Mouse (Mus musculus): ENCODE results near the gene Hip1r.

DNA sequence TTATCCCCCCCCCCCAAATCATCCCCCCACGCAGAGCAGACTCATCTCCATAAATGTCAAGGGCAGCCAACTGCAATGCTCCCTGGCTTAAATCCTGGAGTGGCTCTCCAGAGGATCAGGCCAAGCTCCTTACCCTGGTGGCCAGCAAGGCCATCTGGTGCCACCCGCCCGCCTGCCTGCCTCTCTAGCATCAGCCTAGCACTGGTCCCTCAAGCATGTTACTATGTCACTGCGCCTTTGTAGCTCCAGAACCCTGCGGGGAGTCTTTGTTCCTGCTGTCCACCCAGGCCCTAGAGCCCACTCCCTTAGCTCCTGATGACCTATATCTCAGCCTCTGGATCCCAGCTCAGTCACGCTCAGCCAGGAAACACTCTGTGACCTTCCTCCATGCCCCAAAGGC is 51.2 kb downstream of the Hip1r start:
- TF ChIP-seq CTCF (IDR thresholded peaks at IDR 0.05; ENCODE audit: control insufficient read depth, insufficient read depth, low read length) (no peak), POLR2A (IDR thresholded peaks at IDR 0.05; ENCODE audit: borderline replicate concordance, control insufficient read depth, low read depth, low read length) (no peak)

Data from bone marrow, adult 2 months (tissue).